Mouse (Mus musculus): Measurements from ENCODE around the gene Ugt2b34. TPM values are rescaled to one million over a fixed set of nuclear protein-coding genes. Genes with fewer than 3 reads are reported as not detected.

Gene Ugt2b34
- polyA plus RNA-seq (2014; fragmentation: Illumina TruSeq; extraction: RNeasy Lipid Tissue Mini Kit (QIAGEN cat#74804); ENCODE audit: low read depth, low replicate concordance): 1,152 TPM

DNA sequence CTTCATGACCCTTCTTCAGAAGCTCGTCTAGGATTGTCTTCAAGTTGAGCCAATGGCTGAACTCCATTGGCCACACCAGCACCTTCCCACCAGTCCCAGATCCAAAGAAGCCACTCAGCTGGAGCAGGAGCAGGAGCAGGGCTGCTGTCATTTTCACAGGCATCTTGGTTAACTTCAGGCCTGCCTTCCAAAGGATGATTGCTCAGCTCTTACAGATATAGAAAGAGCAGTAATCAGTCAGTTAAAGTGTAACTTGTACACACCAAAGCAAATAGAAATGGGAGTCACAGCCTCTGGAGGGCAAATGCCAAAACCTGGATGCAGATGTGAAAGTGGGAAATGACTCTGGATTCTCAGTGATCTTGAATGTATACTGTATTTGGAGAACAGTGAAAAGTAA, at the start of gene Ugt2b34:
Gene Ugt2b34 (minus strand): TSS at position 180 of the 400 bp plus-strand sequence.

DNA sequence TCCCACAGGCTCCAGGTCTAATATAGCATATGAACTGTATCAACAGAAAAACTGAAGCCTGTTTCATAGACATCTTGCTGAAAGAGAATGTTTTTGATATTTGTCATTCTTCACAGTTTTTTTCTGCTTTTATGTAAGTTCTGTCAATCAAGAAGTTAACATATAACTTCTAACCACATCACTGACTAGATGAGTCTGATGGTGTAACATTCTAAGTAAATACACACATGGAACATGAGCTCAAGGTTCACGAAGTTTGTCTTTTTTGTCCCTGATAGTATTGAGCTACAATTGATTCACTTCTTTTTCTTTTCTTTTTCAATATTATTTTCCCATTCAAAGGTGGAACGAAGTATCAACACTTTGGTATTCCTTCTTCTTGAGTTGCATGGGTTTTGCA, 19.7 kb upstream of the Ugt2b34 start, which contains the start of gene Ugt2b1:
Gene Ugt2b1 (minus strand): TSS at position 105 of the 400 bp plus-strand sequence.

Other genes with a start within 250 kb of the Ugt2b34 start
- not detected for gene Tmprss11b, start 230.6 kb downstream of the Ugt2b34 start, polyA plus RNA-seq (2014; fragmentation: Illumina TruSeq; extraction: RNeasy Lipid Tissue Mini Kit (QIAGEN cat#74804); ENCODE audit: low read depth, low replicate concordance)
- not detected for gene Tmprss11e, start 161.1 kb downstream of the Ugt2b34 start, polyA plus RNA-seq (2014; fragmentation: Illumina TruSeq; extraction: RNeasy Lipid Tissue Mini Kit (QIAGEN cat#74804); ENCODE audit: low read depth, low replicate concordance)
- 73.3 TPM for gene Ythdc1, start 102.7 kb downstream of the Ugt2b34 start, polyA plus RNA-seq (2014; fragmentation: Illumina TruSeq; extraction: RNeasy Lipid Tissue Mini Kit (QIAGEN cat#74804); ENCODE audit: low read depth, low replicate concordance)
- gene Ugt2b1, start 19.6 kb upstream of the Ugt2b34 start, polyA plus RNA-seq (2014; fragmentation: Illumina TruSeq; extraction: RNeasy Lipid Tissue Mini Kit (QIAGEN cat#74804); ENCODE audit: low read depth, low replicate concordance): 1,101 TPM
- gene Ugt2b35, start 93.9 kb upstream of the Ugt2b34 start, polyA plus RNA-seq (2014; fragmentation: Illumina TruSeq; extraction: RNeasy Lipid Tissue Mini Kit (QIAGEN cat#74804); ENCODE audit: low read depth, low replicate concordance): 280 TPM
- gene Ugt2b36, start 185.6 kb upstream of the Ugt2b34 start, polyA plus RNA-seq (2014; fragmentation: Illumina TruSeq; extraction: RNeasy Lipid Tissue Mini Kit (QIAGEN cat#74804); ENCODE audit: low read depth, low replicate concordance): 1,843 TPM
- gene Ugt2b5, start 233.4 kb upstream of the Ugt2b34 start, polyA plus RNA-seq (2014; fragmentation: Illumina TruSeq; extraction: RNeasy Lipid Tissue Mini Kit (QIAGEN cat#74804); ENCODE audit: low read depth, low replicate concordance): 2,332 TPM

Measured in liver, adult 10 weeks (tissue).